Mouse (Mus musculus) testis, adult 2 months (tissue): ENCODE measurements at regions not wholly inside any gene's neighbourhood (a gene's known extent, or its start where the extent isn't known, plus 50 kb on each side); places are given as distances from the start of the nearest gene placed in this dataset.

Experiments
- CTCF ChIP-seq: fragments of 200-500 bp; IDR thresholded peaks from 2 replicates; pipeline ENCODE4 v1.5.1; 2012; ENCODE audit warnings: low read depth, mild to moderate bottlenecking, inconsistent platforms, low read length, moderate library complexity; ENCODE audit not compliant: control insufficient read depth, insufficient read depth, insufficient replicate concordance
- POLR2A ChIP-seq: fragments of 200-500 bp; IDR thresholded peaks from 2 replicates; pipeline ENCODE4 v1.6.1; 2012; ENCODE audit warnings: low read depth, mild to moderate bottlenecking, inconsistent platforms, low read length, moderate library complexity; ENCODE audit not compliant: control insufficient read depth

DNA sequence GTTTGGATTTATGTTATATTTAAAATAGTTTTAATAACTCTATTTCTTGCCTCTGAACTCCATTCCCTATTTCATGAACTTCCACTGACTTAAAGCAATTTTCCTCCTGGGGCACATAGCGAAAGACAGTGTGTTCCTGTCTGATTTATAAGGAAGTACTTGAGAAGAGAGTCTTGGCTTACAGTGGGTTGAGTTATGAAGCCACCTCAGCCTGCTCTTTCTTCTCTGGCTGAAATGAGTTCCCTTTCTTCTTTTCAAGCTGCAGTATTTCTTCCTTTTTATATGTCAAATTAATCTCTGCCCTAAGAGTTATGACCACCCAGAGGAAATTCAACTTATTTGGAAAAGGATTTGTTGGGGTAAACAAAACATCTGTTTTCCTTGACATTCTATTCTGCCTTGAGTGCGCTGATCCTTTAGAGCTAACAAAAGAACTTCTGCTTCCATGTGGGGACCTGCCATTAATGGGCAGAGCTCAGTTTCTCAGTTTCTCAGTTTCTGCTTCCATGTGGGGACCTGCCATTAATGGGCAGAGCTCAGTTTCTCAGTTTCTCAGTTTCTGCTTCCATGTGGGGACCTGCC lies 255.9 kb downstream of the Impad1 start:
- TF ChIP-seq CTCF = no peak
- TF ChIP-seq POLR2A = no peak
